Mouse (Mus musculus) monocyte, adult 59 days (primary cell): ENCODE results near the gene Wdr37. TPM values are rescaled to one million over a fixed set of nuclear protein-coding genes. Genes with fewer than 3 reads are reported as not detected.

ENCODE experiments used
- total RNA-seq, 2 experiments: library from RNA; stranded (reverse); gene quantifications; one replicate each; pipeline ENCODE4 v1.2.4; 2023

Wdr37 gene
- 10 to 100 TPM; 62.9 to 63.0 TPM for total RNA-seq

DNA sequence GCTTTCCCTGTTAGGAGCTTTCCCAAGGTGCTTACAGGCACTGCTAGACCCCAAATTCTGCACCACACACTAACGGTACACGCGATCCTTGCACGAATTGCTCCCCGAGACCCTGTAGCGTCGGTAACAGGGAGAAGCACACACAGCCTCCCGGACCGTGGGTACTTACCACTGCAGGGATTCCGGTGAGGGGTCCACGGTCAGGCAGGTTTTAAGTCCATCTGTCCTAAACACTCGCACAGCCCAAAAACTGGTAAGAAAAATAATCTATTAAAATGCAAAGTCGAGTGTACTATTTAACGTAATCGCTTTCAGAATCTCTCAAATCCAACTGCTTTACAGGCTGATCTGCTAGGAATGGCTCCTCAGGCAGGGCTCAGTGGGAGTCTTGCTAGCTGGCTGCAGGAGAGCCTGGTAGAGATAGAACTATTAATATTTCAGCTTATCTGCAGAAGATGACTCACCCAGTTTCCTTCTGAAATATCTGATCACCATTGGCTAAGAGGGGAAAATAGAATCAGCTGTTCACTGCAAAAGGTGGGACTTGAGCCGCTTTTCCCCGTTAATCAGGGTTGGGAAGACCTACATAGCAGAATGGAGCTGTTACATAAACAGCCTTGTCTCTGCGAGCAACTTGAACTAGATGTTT is at the start of gene Wdr37:
Wdr37 (minus strand) TSS at position 596 of the 649 bp plus-strand sequence.

DNA sequence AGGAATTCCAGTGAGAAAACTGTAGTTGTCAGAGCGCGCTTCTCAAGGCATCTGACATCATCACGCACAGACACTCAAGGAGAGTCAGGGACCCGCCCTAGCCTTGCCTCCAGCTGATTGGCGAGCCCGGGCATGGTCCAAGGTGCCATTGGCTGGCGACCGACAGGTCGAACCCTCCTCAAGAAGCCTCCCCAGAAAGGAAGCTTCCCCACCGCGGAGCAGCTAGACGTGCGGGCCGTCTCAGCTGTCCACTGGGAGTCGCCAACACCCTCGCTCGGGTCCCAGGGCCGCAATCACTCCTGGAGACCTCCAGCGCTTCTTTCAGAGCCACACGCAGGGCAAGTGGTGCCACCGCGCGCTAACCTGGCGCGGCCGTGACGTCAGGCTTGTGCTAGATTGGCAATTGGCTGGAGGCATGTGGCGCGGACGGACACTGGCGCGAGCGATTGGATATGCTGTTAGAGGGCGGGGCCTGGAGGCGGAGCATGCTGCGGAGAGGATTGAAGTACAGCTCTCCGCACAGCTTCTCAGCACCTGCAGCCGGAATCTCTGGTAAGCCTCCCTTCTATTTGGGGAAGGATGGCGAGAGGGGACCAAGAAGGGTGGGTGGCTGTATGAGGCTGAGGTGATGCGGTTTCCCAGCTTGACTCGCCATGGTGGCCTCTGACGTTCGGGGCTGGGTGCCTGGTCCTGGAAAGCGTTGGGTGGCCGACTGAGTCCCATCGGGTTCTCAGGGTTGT is 13.9 kb upstream of the Wdr37 start, which contains the start of gene Idi1:
Idi1 (plus strand) TSS at position 57 of the 740 bp plus-strand sequence.

Other genes with a start within 250 kb of the Wdr37 start
- gene Idi1, start 13.6 kb upstream of the Wdr37 start, total RNA-seq, result 10 to 100 TPM; 21.6 to 22.3 TPM
- not detected for gene Gm9745, start 76.3 kb upstream of the Wdr37 start, total RNA-seq
- gene Idi2, start 81.0 kb upstream of the Wdr37 start, total RNA-seq, result not detected
- 10 to 100 TPM; 39.0 to 46.2 TPM for gene Gtpbp4, start 124.2 kb upstream of the Wdr37 start, total RNA-seq
- gene Larp4b, start 222.0 kb upstream of the Wdr37 start, total RNA-seq, result 10 to 100 TPM; 83.0 to 85.4 TPM